Mouse (Mus musculus) ovary, postnatal 14 days (tissue): ENCODE measurements around the gene Kif26a.

Experiments
- DNase-seq: peaks from one replicate; pipeline ENCODE4 v3.0.0; 2022; ENCODE audit warnings: low spot score

Kif26a gene

GRCm38 (mm10) chr12:112145875-112146651 is at the start of gene Kif26a:
Gene Kif26a, plus strand, starts transcription at chr12:112146208.
- peak; percentile 40 for DNase-seq

GRCm38 (mm10) chr12:112096733-112097117 is 49.3 kb upstream of the Kif26a start:
- no peak for DNase-seq

- no peak for DNase-seq
Measured at GRCm38 (mm10) chr12:112100106-112100505, 45.9 kb upstream of the Kif26a start.

- no peak for DNase-seq
Measured at GRCm38 (mm10) chr12:112101045-112101444, 45.0 kb upstream of the Kif26a start.

GRCm38 (mm10) chr12:112103179-112103578 is 42.8 kb upstream of the Kif26a start:
- DNase-seq = no peak

- no peak for DNase-seq
Measured at GRCm38 (mm10) chr12:112104890-112105289, 41.1 kb upstream of the Kif26a start.

- no peak for DNase-seq
Measured at GRCm38 (mm10) chr12:112106541-112106971, 39.5 kb upstream of the Kif26a start, which contains the start of gene Aspg. Gene Aspg, plus strand, starts transcription at chr12:112106679.

GRCm38 (mm10) chr12:112107685-112108084 is 38.3 kb upstream of the Kif26a start:
- no peak for DNase-seq

GRCm38 (mm10) chr12:112108696-112109445 is 37.1 kb upstream of the Kif26a start:
- DNase-seq = no peak

GRCm38 (mm10) chr12:112109701-112110100 is 36.3 kb upstream of the Kif26a start:
- DNase-seq = no peak

GRCm38 (mm10) chr12:112111323-112111722 is 34.7 kb upstream of the Kif26a start:
- no peak for DNase-seq

- no peak for DNase-seq
Measured at GRCm38 (mm10) chr12:112112235-112112634, 33.8 kb upstream of the Kif26a start.

- no peak for DNase-seq
Measured at GRCm38 (mm10) chr12:112112686-112113396, 33.2 kb upstream of the Kif26a start.

- DNase-seq = peak; percentile 91
Measured at GRCm38 (mm10) chr12:112113710-112114109, 32.3 kb upstream of the Kif26a start.

GRCm38 (mm10) chr12:112117006-112117405 is 29.0 kb upstream of the Kif26a start:
- DNase-seq = no peak

GRCm38 (mm10) chr12:112117649-112118048 is 28.4 kb upstream of the Kif26a start:
- no peak for DNase-seq

- no peak for DNase-seq
Measured at GRCm38 (mm10) chr12:112121188-112121587, 24.8 kb upstream of the Kif26a start.

- DNase-seq = no peak
Measured at GRCm38 (mm10) chr12:112125903-112126302, 20.1 kb upstream of the Kif26a start.

- no peak for DNase-seq
Measured at GRCm38 (mm10) chr12:112126931-112127635, 18.9 kb upstream of the Kif26a start.

- DNase-seq = no peak
Measured at GRCm38 (mm10) chr12:112128526-112128925, 17.5 kb upstream of the Kif26a start.

GRCm38 (mm10) chr12:112129300-112129856 is 16.6 kb upstream of the Kif26a start:
- DNase-seq = no peak
